Mouse (Mus musculus): ENCODE data around the gene Gm21969. TPM values are rescaled to one million over a fixed set of nuclear protein-coding genes. Genes with fewer than 3 reads are reported as not detected.

Gm21969 gene
- not detected in 2 replicates for polyA plus RNA-seq (2015; fragmentation: Nextera tagmentation; extraction: Ambion mirVana)

GRCm38 (mm10) chr4:139602357-139603244 is at the start of gene Gm21969:
Gene Gm21969, plus strand, starts transcription at chr4:139603186.

GRCm38 (mm10) chr4:139622373-139623282 is 19.6 kb downstream of the Gm21969 start, which contains the start of gene Aldh4a1:
Gene Aldh4a1, plus strand, starts transcription at chr4:139622866.

GRCm38 (mm10) chr4:139653238-139653637 is 50.3 kb downstream of the Gm21969 start, which contains the start of gene Tas1r2:
Gene Tas1r2, plus strand, starts transcription at chr4:139653538.

Other genes starting within 250 kb of the Gm21969 start
- gene Iffo2, start 72.6 kb upstream of the Gm21969 start, polyA plus RNA-seq (2015; fragmentation: Nextera tagmentation; extraction: Ambion mirVana), result 1.7 and 2.7 TPM in 2 replicates
- gene Aldh4a1, start 19.7 kb downstream of the Gm21969 start, polyA plus RNA-seq (2015; fragmentation: Nextera tagmentation; extraction: Ambion mirVana), result 4.7 and 5.9 TPM in 2 replicates
- not detected in 2 replicates for gene Tas1r2, start 50.4 kb downstream of the Gm21969 start, polyA plus RNA-seq (2015; fragmentation: Nextera tagmentation; extraction: Ambion mirVana)
- not detected in 2 replicates for gene Pax7, start 230.3 kb downstream of the Gm21969 start, polyA plus RNA-seq (2015; fragmentation: Nextera tagmentation; extraction: Ambion mirVana)

Data from spleen, postnatal 0 days (tissue).